Mouse (Mus musculus): ENCODE measurements around the gene Zfp526.

GRCm38 (mm10) chr7:25267751-25268463 lies 46.7 kb downstream of the Zfp526 start:
- TF ChIP-seq CTCF (IDR thresholded peaks at IDR 0.05; ENCODE audit: low read depth, low read length) (no peak), POLR2AphosphoS5 (IDR thresholded peaks at IDR 0.05; ENCODE audit: insufficient replicate concordance, low read depth, low read length) (no peak), TAL1 (conservative IDR thresholded peaks at IDR 0.05; ENCODE audit: low read depth, low read length) (no peak), GATA1 (IDR thresholded peaks at IDR 0.05; ENCODE audit: borderline replicate concordance, low read length) (no peak)

Data from G1E (cell line).